Mouse (Mus musculus): ENCODE measurements around the gene G530012D18Rik.
"Not testable (repeated sequence)": the region's sequence is repeated elsewhere in the genome, so short reads cannot be mapped to it uniquely, and the experiment has no call there.

GRCm38 (mm10) chr1:85543818-85544217 is 31.7 kb upstream of the G530012D18Rik start:
- not testable (repeated sequence) for TF ChIP-seq CTCF, EP300 (IDR thresholded peaks at IDR 0.05; ENCODE audit: low read depth)

All from liver, embryonic 14.5 days (tissue).